Mouse (Mus musculus) forebrain, embryonic 16.5 days (tissue): ENCODE measurements at regions not wholly inside any gene's neighbourhood (a gene's known extent, or its start where the extent isn't known, plus 50 kb on each side); places are given as distances from the start of the nearest gene placed in this dataset.

Experiments
- ATAC-seq: fragments of 200-750 bp; cut with Nextera tagmentation; 2 replicates; pipeline ENCODE4 v1.8.0; 2017; ENCODE audit warnings: mild to moderate bottlenecking, moderate library complexity
- H3K27ac ChIP-seq: fragments of 300-500 bp; sonication (generic); 2 replicates; pipeline ENCODE4 v1.5.1; 2014; ENCODE audit warnings: low read length, control low read depth
- H3K27me3 ChIP-seq: fragments of 300-500 bp; sonication (generic); replicated peaks from 2 replicates; pipeline ENCODE4 v1.6.1; 2014; ENCODE audit warnings: low read length; ENCODE audit not compliant: control insufficient read depth, insufficient read depth
- H3K36me3 ChIP-seq: fragments of 300-500 bp; sonication (generic); 2 replicates; pipeline ENCODE4 v1.6.1; 2014; ENCODE audit not compliant: control insufficient read depth, insufficient read depth
- H3K4me1 ChIP-seq: fragments of 300-500 bp; sonication (generic); replicated peaks from 2 replicates; pipeline ENCODE4 v1.6.1; 2014; ENCODE audit warnings: low read length; ENCODE audit not compliant: control insufficient read depth, insufficient read depth
- H3K4me2 ChIP-seq: fragments of 300-500 bp; sonication (generic); 2 replicates; pipeline ENCODE4 v1.6.1; 2014; ENCODE audit warnings: mild to moderate bottlenecking, low read length, control low read depth
- H3K4me3 ChIP-seq: fragments of 300-500 bp; sonication (generic); replicated peaks from 2 replicates; pipeline ENCODE4 v1.5.1; 2014; ENCODE audit warnings: mild to moderate bottlenecking, low read length, control low read depth
- H3K9ac ChIP-seq: fragments of 300-500 bp; sonication (generic); replicated peaks from 2 replicates; pipeline ENCODE4 v1.6.1; 2014; ENCODE audit warnings: low read depth, low read length, control low read depth
- H3K9me3 ChIP-seq: fragments of 300-500 bp; sonication (generic); 2 replicates; pipeline ENCODE4 v1.6.1; 2016; ENCODE audit warnings: low read length; ENCODE audit not compliant: control insufficient read depth
- WGBS: fragments of 180-500 bp; shearing (Covaris S2); extraction: QIAGEN DNeasy Blood & Tissue Kit; methylation state at CpG from one replicate; pipeline ENCODE4 v1.1.7; 2014; 5-methylcytosine and 5-hydroxymethylcytosine counted together

DNA sequence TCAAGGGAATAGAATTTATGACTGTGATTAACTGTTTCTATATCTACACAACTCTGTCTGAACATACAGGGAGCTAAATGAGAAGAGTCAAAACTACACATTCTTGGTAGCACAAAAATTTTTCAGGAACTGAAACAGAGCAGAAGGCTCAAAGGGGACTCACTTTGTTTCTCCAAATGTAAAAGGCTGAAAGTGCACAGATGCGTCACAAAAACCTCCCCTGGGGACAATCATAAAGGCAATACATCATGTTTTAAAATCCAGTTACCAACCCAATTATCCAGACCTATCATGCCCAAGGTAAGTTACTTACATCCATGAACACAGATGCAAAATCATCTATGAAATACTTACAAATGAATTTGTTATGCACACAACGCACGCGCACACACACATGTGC, 155.0 kb upstream of the Fndc3a start:
- no peak overlapping the region for H3K4me3 ChIP-seq
- H3K4me1 ChIP-seq = 0 out of 2 replicates have a peak, but pooled peaks cover 3% of the 10 kb centered on the region
- 93% methylated on average over 4 of the region's 4 CpGs for whole genome bisulfite sequencing
- H3K9ac ChIP-seq = no peak overlapping the region
- H3K27me3 ChIP-seq = no peaks in the 10 kb centered on the region
- H3K4me2 ChIP-seq = no peak overlapping the region
- H3K27ac ChIP-seq = no peak overlapping the region
- ATAC-seq = no peak
- H3K36me3 ChIP-seq = no peaks in the 10 kb centered on the region
- H3K9me3 ChIP-seq = no peaks in the 10 kb centered on the region

DNA sequence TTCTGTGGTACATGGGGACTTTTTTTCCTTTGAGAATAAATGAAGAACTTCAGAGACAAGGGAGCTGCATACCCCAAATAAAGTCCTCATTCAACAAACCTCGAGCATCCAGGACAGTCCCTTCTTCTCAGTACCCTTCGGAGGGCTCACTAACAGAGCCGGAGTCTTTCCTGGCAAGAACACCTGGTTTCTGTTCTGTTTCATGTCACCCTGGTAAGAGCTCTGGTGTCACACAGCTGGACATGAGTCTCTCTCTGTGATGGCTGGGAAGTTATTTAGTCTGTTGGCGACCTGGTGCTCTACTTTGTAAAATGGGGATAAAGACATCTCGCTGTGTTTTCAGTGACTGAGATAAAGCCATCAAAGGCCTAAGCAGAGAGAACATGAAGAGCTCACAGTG, 154.3 kb upstream of the Fndc3a start:
- WGBS = 84% methylated on average over 5 of the region's 5 CpGs
- no peak for ATAC-seq
- Histone ChIP-seq H3K4me1 (no peaks in the 10 kb centered on the region), H3K4me2 (no peak overlapping the region), H3K27me3 (no peaks in the 10 kb centered on the region), H3K9me3 (no peaks in the 10 kb centered on the region), H3K4me3 (no peak overlapping the region), H3K9ac (no peak overlapping the region), H3K27ac (no peak overlapping the region), H3K36me3 (no peaks in the 10 kb centered on the region)

GRCm38 (mm10) chr14:72862806-72863526, 153.2 kb upstream of the Fndc3a start:
- whole genome bisulfite sequencing = 73% methylated on average over 7 of the region's 7 CpGs
- H3K36me3 ChIP-seq = no peaks in the 10 kb centered on the region
- no peak for ATAC-seq

DNA sequence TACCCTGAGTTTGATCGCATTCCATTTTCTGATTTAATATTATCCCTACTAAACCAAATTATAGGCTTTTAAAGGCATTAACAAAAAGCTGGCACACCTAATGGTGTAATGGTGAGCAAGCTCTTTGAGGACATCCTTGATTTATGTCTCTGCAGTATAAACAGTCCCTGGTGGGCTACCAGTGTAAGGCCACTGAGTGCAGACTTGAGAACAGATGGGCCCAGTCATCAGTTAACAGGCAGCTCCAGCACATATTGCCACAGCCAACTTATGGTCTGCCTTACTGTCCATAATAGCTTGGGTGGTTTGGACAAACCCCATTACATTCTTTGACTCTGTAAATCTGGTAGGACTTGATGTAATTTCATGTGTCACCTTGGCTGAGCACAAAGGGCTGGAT, 144.4 kb upstream of the Fndc3a start:
- no peaks in the 10 kb centered on the region for H3K27me3 ChIP-seq
- H3K36me3 ChIP-seq = no peaks in the 10 kb centered on the region
- WGBS = 95% methylated on average over 1 of the region's 1 CpGs
- H3K4me2 ChIP-seq = no peak overlapping the region
- no peaks in the 10 kb centered on the region for H3K4me1 ChIP-seq
- H3K4me3 ChIP-seq = no peak overlapping the region
- H3K27ac ChIP-seq = no peak overlapping the region
- H3K9ac ChIP-seq = no peak overlapping the region
- no peaks in the 10 kb centered on the region for H3K9me3 ChIP-seq
- ATAC-seq = no peak

More at GRCm38 (mm10) chr14:72862806-72863526, 153.2 kb upstream of the Fndc3a start:
- H3K9me3 ChIP-seq = no peaks in the 10 kb centered on the region
- no peak overlapping the region for H3K4me3 ChIP-seq
- H3K4me2 ChIP-seq = no peak overlapping the region
- H3K27me3 ChIP-seq = no peaks in the 10 kb centered on the region
- no peak overlapping the region for H3K27ac ChIP-seq
- H3K4me1 ChIP-seq = no peaks in the 10 kb centered on the region
- no peak overlapping the region for H3K9ac ChIP-seq

GRCm38 (mm10) chr14:72853104-72853503, 143.3 kb upstream of the Fndc3a start:
- 86% methylated on average over 3 of the region's 3 CpGs for WGBS
- Histone ChIP-seq H3K36me3 (no peaks in the 10 kb centered on the region), H3K9me3 (no peaks in the 10 kb centered on the region), H3K27ac (no peak overlapping the region), H3K4me1 (no peaks in the 10 kb centered on the region), H3K4me2 (no peak overlapping the region), H3K27me3 (no peaks in the 10 kb centered on the region), H3K4me3 (no peak overlapping the region), H3K9ac (no peak overlapping the region)
- no peak for ATAC-seq

DNA sequence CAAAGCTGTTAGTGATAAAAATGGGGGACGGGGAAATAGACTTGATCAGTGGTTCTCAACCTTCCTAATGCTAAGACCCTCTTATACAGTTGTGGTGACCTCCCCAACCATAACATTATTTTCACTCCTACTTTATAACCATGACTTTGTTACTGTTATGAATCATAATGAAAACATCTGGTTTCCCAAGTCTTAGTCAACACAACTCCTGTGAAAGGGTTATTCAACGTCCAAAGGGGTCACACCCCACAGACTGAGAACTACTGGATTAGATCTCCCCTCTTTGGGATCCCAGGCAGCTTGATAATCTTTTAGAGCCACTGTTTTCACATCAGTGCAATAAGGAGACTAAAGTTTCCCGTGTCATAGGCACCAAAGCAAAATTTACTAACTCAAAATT, 141.1 kb upstream of the Fndc3a start:
- Histone ChIP-seq H3K9ac (no peak overlapping the region), H3K4me2 (no peak overlapping the region), H3K27ac (no peak overlapping the region), H3K27me3 (no peaks in the 10 kb centered on the region), H3K36me3 (no peaks in the 10 kb centered on the region), H3K9me3 (no peaks in the 10 kb centered on the region), H3K4me3 (no peak overlapping the region), H3K4me1 (0 out of 2 replicates have a peak, but pooled peaks cover 2% of the 10 kb centered on the region)
- ATAC-seq = no peak
- 84% methylated on average over 3 of the region's 3 CpGs for WGBS

DNA sequence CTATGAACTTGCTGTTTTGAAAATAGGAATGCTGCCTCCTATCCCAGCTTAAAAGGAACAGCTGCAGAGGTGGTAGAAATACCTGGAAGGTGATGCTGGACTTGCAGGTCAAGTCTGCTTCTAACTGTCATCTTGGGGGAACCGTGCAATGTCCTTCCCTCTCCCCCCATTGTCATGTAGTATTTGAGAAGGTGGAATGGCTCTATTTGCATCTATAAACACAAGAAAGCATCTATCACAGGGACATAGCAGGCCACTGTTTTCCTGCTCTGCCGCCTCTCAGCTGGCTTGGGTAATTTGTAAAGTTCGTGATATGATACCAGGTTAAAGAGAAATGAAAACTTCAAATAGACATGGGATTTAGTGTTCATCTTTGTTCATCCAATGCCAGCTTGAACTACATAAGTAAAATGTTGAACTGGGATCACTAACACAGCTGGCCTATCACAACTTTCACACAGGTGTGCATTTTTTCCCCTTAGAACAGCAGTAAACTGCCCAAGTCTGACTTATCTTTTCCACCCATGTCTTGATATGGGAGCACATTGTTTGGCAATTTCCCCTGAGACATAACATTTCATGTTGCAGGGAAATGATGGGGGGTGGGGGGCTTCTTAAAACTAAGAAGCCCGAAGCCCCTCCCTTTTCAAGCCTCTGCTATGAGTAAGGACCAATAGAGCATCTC, 138.6 kb upstream of the Fndc3a start:
- Histone ChIP-seq H3K4me1 (peaks cover 2% of the 10 kb centered on the region; the same call in 1 of the 2 replicates), H3K4me3 (no peak overlapping the region), H3K27ac (no peak overlapping the region), H3K9me3 (no peaks in the 10 kb centered on the region), H3K4me2 (no peak overlapping the region), H3K9ac (no peak overlapping the region), H3K27me3 (no peaks in the 10 kb centered on the region), H3K36me3 (no peaks in the 10 kb centered on the region)
- ATAC-seq = no peak
- WGBS = 88% methylated on average over 4 of the region's 4 CpGs

DNA sequence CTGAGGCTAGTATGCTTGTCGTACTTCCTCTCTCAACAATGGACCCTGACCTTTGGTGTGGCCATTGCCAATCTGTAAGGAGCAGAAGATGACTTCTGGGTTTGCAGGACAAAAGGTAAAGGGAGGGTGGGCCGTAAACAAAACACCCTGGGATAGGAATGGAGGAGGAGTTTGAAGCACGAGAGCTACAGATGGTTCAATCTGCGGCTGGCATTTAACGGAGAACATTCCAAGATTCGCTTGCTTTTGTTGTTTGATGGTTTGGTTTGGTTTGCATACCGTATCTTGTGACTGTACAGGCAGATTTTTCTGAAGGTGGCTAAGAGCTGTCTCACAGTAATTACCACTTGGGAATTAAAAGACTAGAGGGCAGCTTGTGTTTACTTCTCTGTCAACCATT, 137.7 kb upstream of the Fndc3a start:
- 67% methylated on average over 7 of the region's 7 CpGs for WGBS
- Histone ChIP-seq H3K4me2 (no peak overlapping the region), H3K4me3 (no peak overlapping the region), H3K27me3 (no peaks in the 10 kb centered on the region), H3K27ac (no peak overlapping the region), H3K9ac (no peak overlapping the region), H3K36me3 (no peaks in the 10 kb centered on the region), H3K4me1 (peaks cover 2% of the 10 kb centered on the region; the same call in 1 of the 2 replicates), H3K9me3 (no peaks in the 10 kb centered on the region)
- ATAC-seq = peak; percentile 51; the same call in 1 of the 2 replicates

- H3K4me2 ChIP-seq = no peak overlapping the region
- no peaks in the 10 kb centered on the region for H3K9me3 ChIP-seq
- H3K4me3 ChIP-seq = no peak overlapping the region
- peak; percentile 45 for ATAC-seq
- H3K27ac ChIP-seq = no peak overlapping the region
- 43% methylated on average over 5 of the region's 5 CpGs for WGBS
- H3K27me3 ChIP-seq = no peaks in the 10 kb centered on the region
- peaks cover 2% of the 10 kb centered on the region; the same call in 1 of the 2 replicates for H3K4me1 ChIP-seq
- H3K9ac ChIP-seq = no peak overlapping the region
- H3K36me3 ChIP-seq = no peaks in the 10 kb centered on the region
Measured at GRCm38 (mm10) chr14:72845621-72846440, 136.0 kb upstream of the Fndc3a start.
